Mouse (Mus musculus): ENCODE data around the gene Ttyh2.

GRCm38 (mm10) chr11:114684627-114685373 is 9.6 kb downstream of the Ttyh2 start:
- TF ChIP-seq CTCF (IDR thresholded peaks at IDR 0.05; ENCODE audit: low read depth, low read length) (no peak), POLR2A (IDR thresholded peaks at IDR 0.05; ENCODE audit: extremely low read depth, insufficient read depth, low read length) (no peak)

Data from liver, adult 2 months (tissue).